Mouse (Mus musculus): Measurements from ENCODE around the gene Angptl4.
A peak's percentile ranks its signal among the peaks of the same experiment; 100 is the strongest.

DNA sequence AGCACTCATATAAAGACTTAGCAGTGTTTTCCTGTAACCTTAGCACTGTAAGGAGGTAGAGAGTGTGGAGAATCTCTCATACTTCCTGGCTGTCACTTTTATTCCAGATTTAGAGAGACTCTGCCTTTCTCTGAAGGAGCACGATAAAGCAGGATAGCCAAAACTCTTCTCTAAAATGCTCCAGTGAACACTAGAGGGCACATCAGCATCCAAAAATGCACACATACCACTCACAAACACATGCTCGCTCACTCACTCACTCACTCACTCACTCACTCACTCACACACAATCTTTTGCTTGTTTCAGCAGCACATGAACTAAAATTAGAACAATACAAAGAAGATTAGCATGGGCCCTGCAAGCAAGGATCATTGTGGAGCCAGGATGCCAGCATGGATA is 52.4 kb downstream of the Angptl4 start:
- TF ChIP-seq CTCF (IDR thresholded peaks at IDR 0.05; ENCODE audit: extremely low read depth, insufficient read depth, low read length) = peak; percentile 29; the same call in 1 of the 2 replicates
- TF ChIP-seq POLR2A (IDR thresholded peaks at IDR 0.05; ENCODE audit: extremely low read depth, insufficient read depth, low read length) = no peak
